Mouse (Mus musculus): ENCODE results near the gene Foxe1. TPM values are rescaled to one million over a fixed set of nuclear protein-coding genes. Genes with fewer than 3 reads are reported as not detected.

Foxe1 gene
- polyA plus RNA-seq, 1 experiment from 2014 or later, result not detected

DNA sequence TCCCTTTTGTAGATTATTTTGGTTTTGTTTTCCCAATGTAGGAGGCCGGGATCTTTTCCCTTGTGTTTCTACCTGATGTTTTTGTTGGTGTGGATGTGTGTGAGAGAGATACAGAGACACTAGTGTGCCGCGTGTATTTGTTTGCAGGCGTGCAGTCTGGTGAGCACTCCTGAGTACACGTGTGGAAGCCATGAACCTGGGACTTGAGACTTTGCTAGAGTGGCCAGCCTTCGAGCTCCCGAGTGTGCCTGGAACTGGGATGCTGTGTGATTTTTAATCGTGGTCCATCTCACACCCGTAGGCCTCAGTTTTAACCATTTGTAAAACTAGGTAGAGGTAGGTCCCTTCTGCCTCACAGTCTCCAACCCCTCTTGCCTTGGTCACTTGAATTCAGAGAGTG, 5.5 kb downstream of the Foxe1 start:
- peaks cover 14% of the 10 kb centered on the region for H3K4me1 ChIP-seq
- H3K36me3 ChIP-seq, result no peaks in the 10 kb centered on the region
- no peaks in the 10 kb centered on the region for H3K9me3 ChIP-seq (replicated peaks)
- no peak overlapping the region for H3K4me2 ChIP-seq
- 17% methylated on average over 9 of the region's 9 CpGs for WGBS
- H3K27me3 ChIP-seq (replicated peaks), result peaks cover 92% of the 10 kb centered on the region
- H3K27ac ChIP-seq (replicated peaks), result no peak overlapping the region
- no peak for ATAC-seq (ENCODE audit: low FRiP score)
- no peak overlapping the region for H3K9ac ChIP-seq (replicated peaks)
- H3K4me3 ChIP-seq (replicated peaks), result no peak overlapping the region

DNA sequence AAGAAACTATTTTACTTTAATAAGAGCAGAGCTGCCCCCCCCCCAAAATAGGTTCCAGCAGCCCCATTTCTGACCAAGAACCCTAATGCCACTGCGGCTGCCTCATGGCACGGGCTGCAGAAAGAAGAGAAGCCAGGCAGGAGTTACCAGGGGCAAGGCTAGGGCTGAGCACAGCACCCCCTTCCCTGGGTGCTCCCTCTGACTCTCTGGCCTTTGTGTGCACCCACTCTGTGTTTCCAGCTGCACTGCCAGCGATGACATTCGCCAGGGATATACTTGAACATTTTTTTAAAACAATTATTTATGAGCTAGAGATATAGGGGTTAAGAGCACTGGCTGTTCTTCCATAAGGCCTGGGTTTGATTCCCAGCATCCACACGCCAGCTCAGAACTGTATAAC, 6.1 kb downstream of the Foxe1 start:
- Histone ChIP-seq H3K27ac (replicated peaks) (no peak overlapping the region), H3K36me3 (no peaks in the 10 kb centered on the region), H3K9ac (replicated peaks) (no peak overlapping the region), H3K9me3 (replicated peaks) (no peaks in the 10 kb centered on the region), H3K4me2 (no peak overlapping the region), H3K27me3 (replicated peaks) (peaks cover 88% of the 10 kb centered on the region), H3K4me1 (peaks cover 8% of the 10 kb centered on the region), H3K4me3 (replicated peaks) (no peak overlapping the region)
- 63% methylated on average over 5 of the region's 5 CpGs for WGBS
- no peak for ATAC-seq (ENCODE audit: low FRiP score)

DNA sequence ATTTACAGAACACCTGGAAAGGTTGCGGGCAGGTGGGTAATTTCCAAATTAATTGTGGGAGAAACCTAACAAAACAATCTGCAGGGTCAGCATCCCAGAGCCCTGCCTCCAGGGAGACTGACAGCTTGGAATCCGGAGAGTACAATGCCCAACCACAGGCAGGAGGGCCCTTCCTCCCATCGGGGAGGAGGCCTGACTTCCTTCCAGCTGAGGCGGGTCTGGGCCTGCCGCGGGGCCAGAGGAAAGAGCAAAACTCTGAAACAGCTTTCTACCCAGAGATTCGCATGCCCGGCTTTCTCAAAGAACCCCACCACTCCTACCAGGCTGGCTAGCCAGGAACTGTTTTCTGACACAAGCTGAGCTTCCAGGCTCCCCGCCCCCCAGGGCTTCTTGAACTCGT, 9.6 kb downstream of the Foxe1 start:
- 11% methylated on average over 10 of the region's 10 CpGs for WGBS
- H3K4me1 ChIP-seq, result no peaks in the 10 kb centered on the region
- H3K4me2 ChIP-seq, result no peak overlapping the region
- H3K9me3 ChIP-seq (replicated peaks), result no peaks in the 10 kb centered on the region
- H3K27ac ChIP-seq (replicated peaks), result no peak overlapping the region
- H3K4me3 ChIP-seq (replicated peaks), result no peak overlapping the region
- H3K9ac ChIP-seq (replicated peaks), result no peak overlapping the region
- no peaks in the 10 kb centered on the region for H3K36me3 ChIP-seq
- ATAC-seq (ENCODE audit: low FRiP score), result no peak
- peaks cover 74% of the 10 kb centered on the region for H3K27me3 ChIP-seq (replicated peaks)

DNA sequence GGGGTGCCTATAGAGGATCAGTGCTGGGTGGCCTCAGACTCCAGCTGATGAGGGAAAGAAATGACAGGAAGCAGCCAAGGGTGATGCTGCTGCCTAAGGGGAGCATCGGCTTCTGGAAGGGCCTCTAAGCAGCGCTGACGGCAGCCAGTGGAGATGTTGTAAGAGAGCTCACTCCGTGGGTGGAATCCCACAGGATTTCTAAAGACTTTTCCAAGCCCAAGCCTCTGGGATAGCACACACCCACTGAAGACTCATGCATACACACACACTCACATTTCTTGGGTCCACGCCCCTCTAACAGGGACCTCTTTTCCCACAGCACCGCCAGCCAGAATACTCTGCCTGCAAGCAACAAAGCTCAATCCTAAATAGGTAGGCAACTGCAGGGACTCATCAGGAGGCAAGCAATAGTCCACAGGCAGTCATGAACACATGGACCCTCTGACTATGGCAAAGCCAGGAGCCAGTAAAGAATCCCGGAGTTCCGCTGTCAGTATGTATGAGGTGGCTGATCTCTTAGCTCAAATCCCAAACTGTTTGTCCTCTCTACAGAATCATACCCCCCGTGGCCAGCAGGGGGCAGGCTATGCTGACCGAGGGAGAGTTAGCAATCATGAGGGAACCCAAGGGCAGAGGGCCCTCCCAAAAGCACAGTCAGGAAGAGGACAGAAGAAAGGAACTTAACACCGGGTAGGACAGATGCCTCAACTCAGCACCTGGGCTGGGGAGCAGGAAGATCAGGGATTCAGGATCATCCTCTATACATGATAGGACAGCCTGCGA, 13.1 kb downstream of the Foxe1 start:
- Histone ChIP-seq H3K4me2 (no peak overlapping the region), H3K4me1 (no peaks in the 10 kb centered on the region), H3K36me3 (no peaks in the 10 kb centered on the region), H3K9ac (replicated peaks) (no peak overlapping the region), H3K4me3 (replicated peaks) (no peak overlapping the region), H3K27ac (replicated peaks) (no peak overlapping the region), H3K9me3 (replicated peaks) (no peaks in the 10 kb centered on the region), H3K27me3 (replicated peaks) (peaks cover 41% of the 10 kb centered on the region)
- ATAC-seq (ENCODE audit: low FRiP score), result no peak
- WGBS, result 52% methylated on average over 12 of the region's 12 CpGs

DNA sequence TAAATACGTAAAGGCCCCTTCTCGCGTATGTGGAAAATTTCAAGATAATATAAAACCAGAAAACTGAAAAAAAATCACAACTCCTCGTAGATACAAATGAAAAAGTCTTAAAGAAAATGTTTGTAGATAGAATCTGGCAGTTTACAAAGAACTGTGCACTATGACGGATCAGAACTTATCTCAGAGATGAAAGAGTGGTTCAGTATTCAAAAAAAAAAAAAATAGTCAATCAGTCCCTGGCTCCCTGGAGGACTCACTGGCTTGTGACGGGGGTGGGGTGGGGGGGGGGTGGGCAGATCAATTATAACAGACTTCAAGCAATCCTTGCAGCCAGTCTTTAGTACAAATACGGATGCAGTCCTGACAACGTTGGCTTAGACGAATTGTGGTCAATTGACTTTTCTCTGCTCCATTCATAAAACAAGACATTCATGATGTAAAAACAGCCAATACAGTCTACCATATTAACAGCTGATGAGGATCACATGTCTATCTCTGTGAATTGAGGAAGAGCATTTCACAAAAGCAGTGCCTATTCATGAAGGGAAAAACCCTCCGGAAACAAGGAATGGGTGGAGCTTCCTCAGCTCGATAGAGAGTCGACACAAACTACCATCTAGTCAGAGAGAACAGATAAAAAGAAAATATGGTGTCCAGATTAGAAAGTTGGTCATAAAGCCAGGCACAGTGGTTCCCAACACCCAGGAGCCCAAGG, 16.3 kb downstream of the Foxe1 start:
- WGBS, result 82% methylated on average over 12 of the region's 12 CpGs
- H3K36me3 ChIP-seq, result no peaks in the 10 kb centered on the region
- H3K9me3 ChIP-seq (replicated peaks), result no peaks in the 10 kb centered on the region
- H3K9ac ChIP-seq (replicated peaks), result no peak overlapping the region
- ATAC-seq (ENCODE audit: low FRiP score), result no peak
- H3K4me3 ChIP-seq (replicated peaks), result no peak overlapping the region
- H3K27me3 ChIP-seq (replicated peaks), result peaks cover 18% of the 10 kb centered on the region; the same call in 1 of the 2 replicates
- H3K27ac ChIP-seq (replicated peaks), result no peak overlapping the region
- H3K4me2 ChIP-seq, result no peak overlapping the region
- H3K4me1 ChIP-seq, result no peaks in the 10 kb centered on the region

DNA sequence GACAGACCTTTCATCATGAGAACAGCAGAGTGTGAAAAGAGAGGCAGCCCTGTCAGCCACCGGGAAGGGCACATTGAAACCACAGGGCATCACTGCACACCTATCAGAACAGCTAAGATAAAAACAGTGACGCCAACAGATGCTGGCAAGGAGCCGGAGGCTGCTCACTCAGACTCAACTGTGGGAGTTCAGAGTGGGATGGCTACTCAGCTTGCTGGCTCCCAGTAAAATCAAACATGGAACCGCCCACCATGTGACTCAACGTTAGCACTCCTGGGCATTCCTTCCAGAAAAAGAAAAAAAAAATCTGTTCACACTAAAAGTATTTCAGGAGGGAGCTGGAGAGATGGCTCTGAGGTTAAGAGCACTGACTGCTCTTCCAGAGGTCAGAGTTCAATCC, 17.8 kb downstream of the Foxe1 start:
- Histone ChIP-seq H3K4me3 (replicated peaks) (no peak overlapping the region), H3K9me3 (replicated peaks) (no peaks in the 10 kb centered on the region), H3K27me3 (replicated peaks) (peaks cover 6% of the 10 kb centered on the region; the same call in 1 of the 2 replicates), H3K9ac (replicated peaks) (no peak overlapping the region), H3K27ac (replicated peaks) (no peak overlapping the region), H3K4me1 (no peaks in the 10 kb centered on the region), H3K36me3 (no peaks in the 10 kb centered on the region), H3K4me2 (no peak overlapping the region)
- WGBS, result 71% methylated on average over 5 of the region's 5 CpGs
- ATAC-seq (ENCODE audit: low FRiP score), result no peak

DNA sequence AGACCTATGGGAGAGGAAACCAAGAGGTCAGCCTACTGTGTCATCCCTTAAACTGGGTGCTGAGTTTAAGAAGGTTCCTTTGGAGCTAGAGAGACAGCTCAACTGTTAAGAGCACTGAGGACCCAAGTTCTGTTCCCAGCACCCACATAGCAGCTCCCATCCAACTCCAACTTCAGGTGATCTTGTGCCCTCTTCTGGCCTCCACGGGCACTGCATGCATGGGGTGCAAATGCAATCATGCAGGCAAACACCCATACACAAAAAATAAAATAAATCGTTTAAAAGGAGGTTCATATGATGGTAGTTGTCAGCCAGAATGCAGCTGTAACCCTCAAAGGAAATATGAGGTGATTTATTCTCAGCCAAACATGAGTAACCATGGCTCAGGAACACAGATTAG, 21.0 kb downstream of the Foxe1 start:
- Histone ChIP-seq H3K9me3 (replicated peaks) (no peaks in the 10 kb centered on the region), H3K27ac (replicated peaks) (no peak overlapping the region), H3K4me3 (replicated peaks) (no peak overlapping the region), H3K36me3 (no peaks in the 10 kb centered on the region), H3K4me1 (no peaks in the 10 kb centered on the region), H3K9ac (replicated peaks) (no peak overlapping the region), H3K4me2 (no peak overlapping the region), H3K27me3 (replicated peaks) (0 out of 2 replicates have a peak, but pooled peaks cover 6% of the 10 kb centered on the region)
- 88% methylated on average over 2 of the region's 2 CpGs for WGBS
- no peak for ATAC-seq (ENCODE audit: low FRiP score)

DNA sequence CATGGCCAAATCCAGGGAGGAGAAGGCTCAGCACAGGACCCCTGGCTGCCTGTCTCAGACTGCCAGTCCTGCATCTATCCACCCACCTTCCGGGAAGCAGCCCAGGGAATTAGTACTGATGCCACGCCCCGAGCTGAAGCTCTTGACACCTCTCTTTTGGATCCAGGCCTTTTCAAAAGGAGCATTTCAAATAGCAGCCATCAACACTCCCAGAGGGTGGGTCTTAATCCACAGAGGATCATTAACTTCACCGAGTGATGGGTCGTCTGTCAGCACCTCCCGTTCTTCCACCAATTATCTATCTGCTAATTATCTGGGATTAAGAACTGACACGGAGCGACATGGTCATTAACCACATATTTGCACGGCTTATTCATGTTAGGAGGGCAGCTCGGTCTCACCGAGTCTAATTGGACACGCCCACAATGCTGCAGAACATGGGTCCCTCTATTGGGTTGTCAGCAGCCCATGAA, 24.1 kb downstream of the Foxe1 start:
- no peak overlapping the region for H3K9ac ChIP-seq (replicated peaks)
- H3K36me3 ChIP-seq, result no peaks in the 10 kb centered on the region
- no peak for ATAC-seq (ENCODE audit: low FRiP score)
- no peak overlapping the region for H3K4me3 ChIP-seq (replicated peaks)
- WGBS, result 13% methylated on average over 12 of the region's 12 CpGs
- peaks cover 4% of the 10 kb centered on the region for H3K4me1 ChIP-seq
- H3K27me3 ChIP-seq (replicated peaks), result peaks cover 17% of the 10 kb centered on the region; the same call in 1 of the 2 replicates
- H3K9me3 ChIP-seq (replicated peaks), result no peaks in the 10 kb centered on the region
- 0 out of 2 replicates have a peak overlapping the region, but pooled peaks have one; percentile 5 for H3K4me2 ChIP-seq
- H3K27ac ChIP-seq (replicated peaks), result no peak overlapping the region

DNA sequence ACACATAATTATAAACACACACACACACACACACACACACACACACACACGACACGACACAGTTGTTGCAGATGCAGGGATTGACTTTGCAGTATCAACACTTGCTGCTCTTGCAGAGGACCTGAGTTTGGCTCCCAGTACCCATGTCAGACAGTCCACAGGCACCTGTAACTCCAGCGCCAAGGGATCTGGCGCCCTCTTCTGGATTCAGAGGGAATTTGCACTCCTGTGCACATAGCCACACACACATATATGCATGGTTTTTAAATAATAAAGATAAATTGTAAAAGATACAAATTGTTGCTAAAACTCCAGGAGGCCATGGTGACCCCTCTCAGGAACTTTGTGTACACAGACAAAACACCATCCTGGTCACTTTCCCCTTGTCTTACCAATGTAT, 25.7 kb downstream of the Foxe1 start:
- H3K9ac ChIP-seq (replicated peaks), result no peak overlapping the region
- ATAC-seq (ENCODE audit: low FRiP score), result no peak
- H3K9me3 ChIP-seq (replicated peaks), result no peaks in the 10 kb centered on the region
- no peak overlapping the region for H3K4me3 ChIP-seq (replicated peaks)
- H3K4me2 ChIP-seq, result no peak overlapping the region
- peaks cover 22% of the 10 kb centered on the region for H3K27me3 ChIP-seq (replicated peaks)
- 64% methylated on average over 4 of the region's 4 CpGs for whole genome bisulfite sequencing
- no peaks in the 10 kb centered on the region for H3K36me3 ChIP-seq
- H3K4me1 ChIP-seq, result peaks cover 4% of the 10 kb centered on the region
- H3K27ac ChIP-seq (replicated peaks), result no peak overlapping the region

DNA sequence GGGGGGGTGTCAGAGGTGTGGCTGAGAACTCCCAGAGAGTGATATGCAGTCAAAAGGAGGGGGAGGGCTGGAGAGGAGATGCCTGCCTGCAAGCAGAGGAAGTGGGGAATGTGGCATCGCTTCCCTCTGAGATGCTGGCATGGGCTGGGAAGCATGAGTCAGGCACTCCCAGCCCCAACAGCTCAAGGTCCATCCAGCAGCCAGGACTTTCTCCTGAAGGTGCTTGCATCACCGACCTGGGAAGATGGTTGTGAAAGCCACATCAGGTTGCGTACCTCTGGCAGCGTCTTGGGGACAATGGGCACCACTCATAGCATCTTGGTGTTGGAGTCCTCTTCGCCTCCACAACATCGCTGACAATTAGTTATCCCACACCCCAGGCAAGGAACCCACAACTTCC, 27.0 kb downstream of the Foxe1 start:
- no peaks in the 10 kb centered on the region for H3K36me3 ChIP-seq
- 53% methylated on average over 6 of the region's 6 CpGs for WGBS
- H3K4me2 ChIP-seq, result no peak overlapping the region
- no peak for ATAC-seq (ENCODE audit: low FRiP score)
- H3K27ac ChIP-seq (replicated peaks), result no peak overlapping the region
- H3K4me1 ChIP-seq, result peaks cover 7% of the 10 kb centered on the region
- H3K27me3 ChIP-seq (replicated peaks), result peaks cover 22% of the 10 kb centered on the region
- H3K9me3 ChIP-seq (replicated peaks), result no peaks in the 10 kb centered on the region
- H3K9ac ChIP-seq (replicated peaks), result no peak overlapping the region
- no peak overlapping the region for H3K4me3 ChIP-seq (replicated peaks)

DNA sequence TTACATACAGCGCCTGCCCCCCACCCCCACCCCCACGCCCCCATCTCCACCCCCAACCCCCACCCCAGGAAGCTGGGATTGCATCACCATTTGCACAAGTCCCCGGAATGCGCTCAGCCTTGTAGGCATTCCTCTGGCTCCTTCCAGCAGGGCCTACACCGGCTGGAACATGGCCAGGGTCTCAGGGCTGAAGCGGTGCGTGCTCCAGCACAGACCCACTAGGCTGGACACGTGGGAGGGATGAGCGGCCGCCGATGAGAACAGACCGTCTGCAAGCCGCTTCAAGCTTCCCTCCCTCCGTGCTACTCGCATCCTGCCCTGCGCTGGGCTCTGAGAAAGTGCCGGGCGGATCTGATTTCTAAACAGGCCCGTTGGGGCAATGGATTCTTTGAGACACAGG, 27.6 kb downstream of the Foxe1 start:
- WGBS, result 4% methylated on average over 19 of the region's 19 CpGs
- no peaks in the 10 kb centered on the region for H3K36me3 ChIP-seq
- no peaks in the 10 kb centered on the region for H3K9me3 ChIP-seq (replicated peaks)
- H3K4me2 ChIP-seq, result peak overlapping the region; percentile 49
- H3K27me3 ChIP-seq (replicated peaks), result peaks cover 22% of the 10 kb centered on the region
- peak overlapping the region; percentile 14; the same call in 1 of the 2 replicates for H3K4me3 ChIP-seq (replicated peaks)
- no peak overlapping the region for H3K9ac ChIP-seq (replicated peaks)
- H3K27ac ChIP-seq (replicated peaks), result no peak overlapping the region
- ATAC-seq (ENCODE audit: low FRiP score), result peak; percentile 65; the same call in 1 of the 2 replicates
- H3K4me1 ChIP-seq, result peaks cover 7% of the 10 kb centered on the region

DNA sequence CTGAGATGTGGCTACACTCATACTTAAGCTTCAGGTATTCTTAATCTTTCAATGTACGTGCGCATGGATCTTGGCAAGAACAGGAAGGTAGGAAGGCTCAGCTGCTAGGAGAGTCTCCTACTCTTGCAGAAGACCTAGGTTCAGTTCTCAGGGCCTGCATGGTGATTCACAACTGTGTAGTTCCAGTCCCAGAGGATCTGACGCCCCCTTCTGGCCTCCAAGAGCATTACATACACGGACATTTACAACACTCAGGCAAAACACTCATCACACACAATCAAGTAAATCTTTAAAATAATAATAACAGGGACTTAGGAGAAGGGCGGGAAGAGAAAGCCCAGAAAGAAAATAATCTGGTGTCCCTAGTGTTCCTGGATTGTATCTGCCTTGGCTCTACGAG, 31.0 kb downstream of the Foxe1 start:
- H3K36me3 ChIP-seq, result peaks cover 24% of the 10 kb centered on the region
- H3K27me3 ChIP-seq (replicated peaks), result peaks cover 16% of the 10 kb centered on the region
- H3K4me1 ChIP-seq, result peaks cover 7% of the 10 kb centered on the region
- H3K27ac ChIP-seq (replicated peaks), result no peak overlapping the region
- H3K9me3 ChIP-seq (replicated peaks), result no peaks in the 10 kb centered on the region
- peak overlapping the region; percentile 39 for H3K4me3 ChIP-seq (replicated peaks)
- H3K4me2 ChIP-seq, result peak overlapping the region; percentile 65
- no peak for ATAC-seq (ENCODE audit: low FRiP score)
- 67% methylated on average over 6 of the region's 6 CpGs for WGBS
- no peak overlapping the region for H3K9ac ChIP-seq (replicated peaks)

All from neural tube, embryonic 15.5 days (tissue).